8 mouse cellular contexts compared by ENCODE assay signal in the genomic region with DNA sequence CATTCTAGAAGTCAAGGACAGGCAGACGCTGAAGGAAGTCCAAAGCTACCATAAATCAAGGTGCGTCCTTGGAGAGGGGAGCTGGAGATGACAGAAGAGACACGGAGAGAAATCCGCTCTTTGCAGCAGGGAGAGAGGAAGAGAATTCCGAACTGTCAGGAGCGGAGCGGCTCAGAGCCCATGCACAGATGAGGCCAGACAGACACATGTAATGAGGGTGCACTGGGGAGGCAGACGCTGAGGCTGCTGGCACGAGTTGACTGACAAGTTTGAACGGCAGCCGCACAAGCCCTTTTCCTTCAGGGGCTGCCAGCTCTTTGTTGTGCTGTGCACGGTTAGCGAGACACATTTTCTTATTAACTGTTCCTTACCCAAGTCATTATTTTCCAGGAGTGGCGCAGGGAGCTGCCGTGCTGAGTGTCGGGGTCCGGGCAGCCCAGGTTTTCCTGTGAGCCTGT. TPM values are rescaled to one million over a fixed set of nuclear protein-coding genes. Genes with fewer than 3 reads are reported as not detected.
DNase-seq lines count a peak whose midpoint lies in the region; ATAC-seq and TF ChIP-seq lines count a peak whose summit lies in the region.

TSS of gene Palmd (minus strand) at position 448 of the 458 bp plus-strand sequence.

- peaks cover 4% of the 10 kb centered on the region; the same call in 1 of the 2 replicates for H3K4me1 ChIP-seq in E14TG2a.4 (replicated peaks; ENCODE audit: low read depth, low read length)
- 0 out of 2 replicates have a peak, but pooled peaks cover 5% of the 10 kb centered on the region for H3K4me1 ChIP-seq in lung, embryonic 14.5 days (ENCODE audit: insufficient read depth)

- no peaks in the 10 kb centered on the region for H3K9me3 ChIP-seq in E14TG2a.4 (ENCODE audit: low read length)
- H3K9me3 ChIP-seq in lung, embryonic 14.5 days (ENCODE audit: low read depth, low read length) = no peaks in the 10 kb centered on the region

- peak within 1 kb of the TSS; percentile 46 for H3K9ac ChIP-seq in lung, embryonic 14.5 days

- DNase-seq in adrenal gland, postnatal 4 days (ENCODE audit: low spot score in 2 of 2) = peak; percentile 30 to 31
- peak; percentile 48 to 51 for DNase-seq in frontal cortex, postnatal 10 days (ENCODE audit: low spot score in 2 of 2)
- DNase-seq in heart, postnatal 4 days = peak; percentile 75
- peak; percentile 53 to 73 for DNase-seq in layer of hippocampus, adult 8-10 months (ENCODE audit: low spot score in 2 of 2)
- DNase-seq in lung, embryonic 14.5 days = peak; percentile 68
- peak; percentile 61 for DNase-seq in retina, embryonic 14.5 days (ENCODE audit: low spot score)
- DNase-seq in c-Kit-positive CD71-positive TER-119-positive erythroid progenitor cells, embryonic 14.5 days (ENCODE audit: low spot score) = no peak

- H3K27me3 ChIP-seq in E14TG2a.4 (ENCODE audit: insufficient read depth, low read length) = peaks cover 14% of the 10 kb centered on the region
- H3K27me3 ChIP-seq in lung, embryonic 14.5 days (ENCODE audit: insufficient read depth, low read length) = no peaks in the 10 kb centered on the region

- H3K4me3 ChIP-seq in E14TG2a.4 (replicated peaks; ENCODE audit: low read length) = peak within 1 kb of the TSS; percentile 58
- peak within 1 kb of the TSS; percentile 35 for H3K4me3 ChIP-seq in lung, embryonic 14.5 days (ENCODE audit: low read depth, low read length)

- H3K27ac ChIP-seq in lung, embryonic 14.5 days (ENCODE audit: low read depth) = 0 out of 2 replicates have a peak within 1 kb of the TSS, but pooled peaks have one; percentile 26

- 2% methylated on average over 17 of the region's 17 CpGs for WGBS in lung, embryonic 14.5 days

- ATAC-seq in lung, embryonic 14.5 days (ENCODE audit: insufficient read depth) = peak; percentile 80

- peak within 1 kb of the TSS; percentile 71 for H3K4me2 ChIP-seq in lung, embryonic 14.5 days

- no peaks in the 10 kb centered on the region for H3K36me3 ChIP-seq in E14TG2a.4 (ENCODE audit: insufficient read depth, low read length)
- no peaks in the 10 kb centered on the region for H3K36me3 ChIP-seq in lung, embryonic 14.5 days (ENCODE audit: insufficient read depth)

- TF ChIP-seq CTCF in E14TG2a.4 (conservative IDR thresholded peaks at IDR 0.05; ENCODE audit: low read length) = no peak
- TF ChIP-seq CTCF in lung, embryonic 14.5 days (IDR thresholded peaks at IDR 0.05; ENCODE audit: low read depth) = no peak

RNA-seq across cellular contexts. Expression of gene Palmd, which starts in this region (rescaled TPM):
- total RNA-seq in adrenal gland, postnatal 4 days (2021) = 10 to 100 TPM; 33.4 to 42.1 TPM
- 10 to 100 TPM; 61.6 to 66.2 TPM for total RNA-seq in heart, postnatal 4 days (2021)
- 10 to 100 TPM; 23.0 to 27.6 (median 26.1) TPM for total RNA-seq in layer of hippocampus, adult 8-10 months (2022)
- polyA plus RNA-seq in lung, embryonic 14.5 days (2014; fragmentation: Nextera tagmentation; extraction: Ambion mirVana) = 4.9 and 7.2 TPM in 2 replicates
